Mouse (Mus musculus): ENCODE results near the gene Ankrd9. TPM values are rescaled to one million over a fixed set of nuclear protein-coding genes. Genes with fewer than 3 reads are reported as not detected.
A peak's percentile ranks its signal among the peaks of the same experiment; 100 is the strongest.

The Ankrd9 gene
- total RNA-seq, 2 experiments from 2014 or later: 16.2 to 17.9 TPM

DNA sequence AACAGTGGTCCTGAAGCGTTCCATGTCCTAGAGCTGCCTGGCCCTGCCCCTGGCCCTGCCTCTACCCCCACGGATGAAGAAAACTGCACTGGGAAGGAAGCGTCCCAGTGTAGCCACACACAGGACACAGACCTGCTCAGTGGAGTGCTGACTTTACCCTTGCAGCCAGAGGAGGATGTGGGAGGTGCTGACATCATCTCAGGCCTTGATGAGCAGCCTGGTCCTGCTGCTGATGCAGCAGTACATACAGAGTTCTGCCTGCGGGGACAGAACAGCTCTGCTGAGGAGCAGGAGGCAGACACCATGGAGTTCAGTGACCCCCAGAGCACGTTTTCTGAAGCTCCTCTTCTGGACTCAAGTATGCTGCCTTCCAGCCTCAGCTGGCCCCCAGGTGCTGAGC is 46.0 kb downstream of the Ankrd9 start:
- DNase-seq (ENCODE audit: low spot score in 2 of 2): peak; percentile 28 to 71
- intact Hi-C loops (cut with DNase I): no loop called here

Other genes starting within 250 kb of the Ankrd9 start
- gene Wdr20, start 241.1 kb downstream of the Ankrd9 start, total RNA-seq (2021): 10 to 100 TPM; 38.8 to 44.3 TPM
- 10 to 100 TPM; 11.7 to 14.7 TPM for gene Mok, start 138.1 kb downstream of the Ankrd9 start, total RNA-seq (2021)
- gene Zfp839, start 128.8 kb downstream of the Ankrd9 start, total RNA-seq (2021): 10 to 100 TPM; 11.2 to 11.5 TPM
- 100 to 1,000 TPM; 115 to 118 TPM for gene Cinp, start 89.9 kb downstream of the Ankrd9 start, total RNA-seq (2021)
- gene Tecpr2, start 89.8 kb downstream of the Ankrd9 start, total RNA-seq (2021): 10 to 100 TPM; 45.8 to 47.8 TPM
- gene Rcor1, start 60.3 kb upstream of the Ankrd9 start, total RNA-seq (2021): 10 to 100 TPM; 17.1 to 19.6 TPM
- gene Traf3, start 187.3 kb upstream of the Ankrd9 start, total RNA-seq (2021): 10 to 100 TPM; 61.3 to 74.6 TPM
- not detected for gene 4930595D18Rik, start 205.5 kb upstream of the Ankrd9 start, total RNA-seq (2021)

Data from left cerebral cortex, postnatal 25 days (tissue).